Mouse (Mus musculus) urinary bladder, postnatal 10 days (tissue): Measurements from ENCODE around the gene Kif18a.

Source experiments
- DNase-seq: peaks from one replicate; pipeline ENCODE4 v3.0.0; 2022; ENCODE audit warnings: low spot score

Kif18a gene

DNA sequence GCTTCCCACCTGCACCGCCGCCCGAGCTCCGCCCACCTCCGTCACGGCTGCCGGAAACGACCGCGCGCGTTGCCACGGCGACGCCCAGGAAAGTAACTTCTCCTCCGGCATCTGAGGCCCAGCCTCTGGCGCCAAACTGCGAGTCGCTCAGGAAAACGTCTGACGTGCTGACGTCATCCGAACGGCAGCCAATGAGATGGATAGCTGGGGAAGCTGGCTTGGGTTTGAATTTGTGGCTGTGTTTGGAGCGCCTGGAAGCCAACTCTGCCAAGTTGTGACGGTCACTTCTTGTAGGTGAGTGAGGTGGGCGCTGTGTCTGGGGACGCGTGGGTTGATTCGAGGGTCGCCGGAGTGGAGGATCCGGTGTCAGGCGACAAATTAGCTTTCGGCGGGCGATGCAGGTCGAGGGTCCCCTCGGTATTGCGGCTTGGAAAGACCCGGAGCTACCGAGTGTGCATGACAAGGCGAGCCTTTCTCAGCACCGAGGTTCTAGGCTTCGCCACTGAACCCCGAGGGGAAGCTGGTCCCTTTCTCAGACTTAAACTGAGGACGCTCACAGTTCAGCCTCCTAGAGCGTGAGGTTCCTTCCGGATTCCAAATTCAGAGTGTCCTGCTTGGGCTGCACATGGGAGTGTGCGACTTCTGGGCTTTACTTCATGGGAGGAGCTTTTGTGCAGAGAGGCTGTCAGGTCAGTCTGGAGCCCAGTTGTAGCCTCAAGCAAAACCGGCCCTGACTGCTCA, at the start of gene Kif18a, which contains the start of gene Mettl15:
Gene Kif18a (plus strand): TSS at position 139 of the 741 bp plus-strand sequence.
Gene Mettl15 (minus strand): TSS at position 149 of the 741 bp plus-strand sequence.
- DNase-seq = peak; percentile 80

DNA sequence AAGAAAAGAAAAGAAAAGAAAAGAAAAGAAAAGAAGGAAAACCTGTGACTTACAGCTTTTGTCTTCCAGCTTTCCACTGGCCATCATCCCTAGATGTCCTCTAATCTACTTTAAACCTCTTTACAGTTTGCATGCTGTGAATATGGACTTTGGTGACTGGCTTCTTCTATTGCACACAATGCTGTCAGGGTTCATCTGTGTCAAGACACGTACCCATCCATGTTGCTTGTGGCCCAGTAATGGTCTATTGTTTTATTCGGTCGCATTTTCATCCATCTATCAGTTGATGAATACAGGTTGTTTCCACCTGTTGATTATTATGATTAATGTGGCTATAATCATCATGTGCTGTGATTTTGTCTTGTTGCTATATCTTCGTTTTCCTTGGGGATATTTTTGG, 46.7 kb upstream of the Kif18a start:
- DNase-seq = no peak

DNA sequence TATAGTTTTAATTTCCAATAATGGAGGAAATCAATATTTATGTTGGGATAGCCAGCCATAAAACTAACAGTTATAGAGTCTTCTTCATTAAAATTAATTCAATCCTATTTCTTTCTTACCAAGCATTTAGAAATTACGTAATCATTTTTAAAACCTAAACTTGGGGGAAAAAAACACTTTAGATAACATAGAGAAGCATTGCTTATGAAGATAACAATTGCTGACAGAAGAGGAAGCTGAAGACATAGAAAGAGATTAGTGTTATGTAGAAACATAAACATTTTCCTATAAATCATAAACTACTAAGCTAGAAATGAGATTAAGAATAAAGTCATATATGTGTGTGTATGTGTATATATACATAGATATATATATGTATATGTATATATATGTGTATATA, 44.8 kb upstream of the Kif18a start:
- no peak for DNase-seq

DNA sequence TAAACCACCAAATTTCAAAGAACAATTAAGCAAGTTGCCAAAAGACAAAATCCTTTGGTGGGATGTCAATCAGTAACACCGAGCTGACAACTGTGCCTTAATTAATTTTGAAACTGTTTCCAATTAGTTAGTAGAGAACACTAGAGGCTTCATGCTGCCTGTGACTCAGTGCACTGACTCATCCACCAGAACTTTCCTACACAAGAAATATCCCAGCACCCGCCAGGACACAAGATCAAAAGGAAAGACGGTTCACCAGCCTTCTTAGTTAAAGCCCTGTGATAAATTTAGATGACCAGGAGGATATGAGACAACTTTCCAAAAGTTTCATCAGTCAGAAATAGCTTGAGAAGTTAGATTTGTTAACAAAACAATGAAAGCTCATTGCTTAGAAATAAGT, 38.6 kb upstream of the Kif18a start:
- DNase-seq = no peak

DNA sequence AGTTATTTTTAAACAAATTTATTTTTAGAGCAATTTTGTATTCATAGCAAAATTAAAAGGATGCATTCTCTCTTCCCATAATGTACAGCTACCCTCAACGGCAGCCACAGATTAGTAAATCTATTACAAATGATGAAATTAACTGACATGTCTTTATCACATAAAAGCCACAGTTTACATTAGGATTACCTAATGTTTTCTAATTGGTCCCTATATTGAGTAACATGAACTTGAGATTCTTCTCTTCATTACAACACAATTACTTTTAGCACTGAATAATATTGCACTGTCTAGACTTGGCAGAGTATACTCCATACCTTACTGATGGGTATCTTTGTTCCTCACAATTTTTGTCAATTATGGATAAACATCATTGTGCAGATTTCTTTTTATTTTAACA, 17.8 kb upstream of the Kif18a start:
- no peak for DNase-seq

DNA sequence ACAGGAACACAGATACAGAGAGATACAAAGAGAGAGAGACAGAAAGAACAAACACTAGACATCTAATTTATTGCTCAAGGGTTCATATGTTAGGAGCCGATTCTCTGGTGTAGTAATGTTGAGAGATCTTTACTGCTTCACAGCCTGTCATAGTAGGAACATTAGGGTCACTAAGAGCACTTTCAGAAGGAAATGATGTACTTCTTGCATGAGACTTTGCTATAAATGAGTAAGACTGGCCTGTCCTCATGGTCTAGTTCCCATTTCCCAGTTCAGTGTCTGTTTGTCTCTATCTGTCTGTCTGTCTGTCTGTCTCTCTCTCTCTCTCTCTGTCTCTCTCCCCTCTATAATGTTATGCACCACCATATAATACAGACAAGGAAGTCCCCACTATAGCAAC, 7.4 kb upstream of the Kif18a start:
- no peak for DNase-seq

DNA sequence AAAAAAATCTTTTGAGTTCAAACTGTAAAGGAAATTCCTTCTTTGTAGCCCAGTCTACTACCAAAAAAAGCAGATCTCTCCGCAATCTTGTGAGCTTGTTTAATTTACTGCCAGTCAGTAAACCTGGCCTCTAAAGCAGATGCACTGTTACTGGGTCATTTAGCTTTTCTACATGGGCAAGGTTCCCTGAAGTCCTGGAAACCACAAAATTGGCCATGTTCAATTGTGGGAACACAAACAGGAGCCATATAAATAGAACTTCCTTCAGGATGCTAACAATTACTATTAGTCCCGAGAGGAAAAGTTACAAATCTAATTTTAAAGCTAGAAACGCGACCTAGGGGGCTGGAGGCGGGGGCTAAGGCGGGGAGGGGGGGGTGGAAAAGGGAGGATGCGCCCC, 2.9 kb upstream of the Kif18a start:
- DNase-seq = no peak

DNA sequence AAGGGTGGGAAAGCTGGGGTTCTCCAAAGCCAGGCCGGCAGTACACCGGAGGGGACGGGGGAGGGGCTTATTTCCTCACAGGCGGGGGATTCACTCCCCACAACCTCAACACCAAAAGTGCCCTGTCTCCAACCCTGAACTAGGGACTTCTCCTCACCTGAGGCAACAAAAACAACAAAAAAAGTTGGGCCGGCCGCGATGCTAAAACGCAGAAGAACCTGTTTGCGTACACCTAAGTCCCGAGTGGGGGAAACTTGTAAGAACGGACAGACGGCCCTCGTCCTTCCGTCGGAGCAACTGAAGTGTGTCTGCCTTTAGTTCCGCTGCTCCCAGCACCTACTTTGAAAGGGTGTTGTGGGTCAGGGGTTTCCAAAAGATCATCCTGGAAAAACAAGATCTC, 2.5 kb upstream of the Kif18a start:
- no peak for DNase-seq

DNA sequence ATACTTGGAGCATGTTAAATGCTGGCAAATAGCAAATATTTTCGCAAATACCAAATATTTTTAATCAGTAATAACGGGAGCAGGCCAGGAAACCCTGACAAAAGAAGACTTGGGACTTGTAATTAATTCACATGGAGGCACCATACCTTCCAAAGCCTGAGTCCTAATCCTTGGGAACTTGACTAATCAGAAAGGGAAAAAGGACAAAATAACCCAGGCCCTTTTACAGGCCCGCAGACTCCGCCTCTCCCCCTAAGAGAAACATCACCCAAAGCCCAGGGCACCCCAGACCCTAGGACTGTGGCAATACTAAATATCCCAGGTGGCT, 302 bp upstream of the Kif18a start:
- DNase-seq = no peak

DNA sequence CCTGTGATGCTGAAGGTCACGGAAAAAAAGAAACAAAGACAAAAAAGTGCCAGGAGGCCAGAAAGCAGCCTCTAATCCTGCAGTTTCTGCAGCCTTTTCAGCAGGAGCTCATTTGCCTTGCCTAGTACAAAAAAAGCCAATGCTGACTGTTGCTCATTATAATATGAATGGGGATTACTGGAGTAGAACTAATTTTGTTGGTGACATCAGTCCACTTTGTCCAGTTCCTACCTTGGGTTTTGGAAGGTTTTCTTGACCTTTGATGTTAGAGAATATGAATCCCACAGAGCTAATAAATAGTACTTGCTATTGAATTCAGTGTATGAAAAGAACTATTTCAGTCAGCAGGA, 778 bp downstream of the Kif18a start:
- no peak for DNase-seq

DNA sequence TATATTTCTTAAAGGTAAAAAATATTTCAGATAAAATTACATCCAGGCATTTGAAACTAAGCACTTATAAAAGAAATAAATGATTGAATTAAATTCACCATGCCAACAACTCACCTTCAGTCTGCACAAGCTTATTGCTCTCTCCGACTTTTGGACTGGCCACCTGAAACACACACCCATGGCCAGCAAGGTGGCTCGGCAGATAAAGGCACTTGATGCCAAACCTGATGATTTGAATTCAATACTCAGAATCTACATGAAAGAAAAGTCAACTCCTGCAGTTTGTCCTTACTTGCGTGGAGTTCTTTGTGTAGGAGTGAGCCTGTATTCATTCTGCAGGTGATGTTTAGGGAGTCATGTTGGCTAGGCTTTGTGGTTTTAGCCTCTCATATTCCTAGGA, 3.6 kb downstream of the Kif18a start:
- DNase-seq = no peak

DNA sequence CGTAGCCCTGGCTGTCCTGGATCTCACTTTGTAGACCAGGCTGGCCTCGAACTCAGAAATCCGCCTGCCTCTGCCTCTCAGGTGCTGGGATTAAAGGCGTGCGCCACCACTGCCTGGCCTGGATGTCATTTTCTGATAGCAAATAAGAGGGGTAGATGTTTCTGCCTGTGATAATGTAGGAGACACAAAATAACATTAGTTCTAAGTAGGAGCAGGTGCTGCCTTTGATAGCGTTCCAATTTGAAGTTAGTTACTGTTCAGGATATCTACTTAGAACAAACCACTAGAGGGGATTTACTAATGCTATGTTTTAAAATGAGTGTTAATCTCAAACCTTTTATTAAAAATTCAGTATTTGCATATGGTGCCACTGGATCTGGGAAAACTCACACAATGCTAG, 8.8 kb downstream of the Kif18a start:
- no peak for DNase-seq

DNA sequence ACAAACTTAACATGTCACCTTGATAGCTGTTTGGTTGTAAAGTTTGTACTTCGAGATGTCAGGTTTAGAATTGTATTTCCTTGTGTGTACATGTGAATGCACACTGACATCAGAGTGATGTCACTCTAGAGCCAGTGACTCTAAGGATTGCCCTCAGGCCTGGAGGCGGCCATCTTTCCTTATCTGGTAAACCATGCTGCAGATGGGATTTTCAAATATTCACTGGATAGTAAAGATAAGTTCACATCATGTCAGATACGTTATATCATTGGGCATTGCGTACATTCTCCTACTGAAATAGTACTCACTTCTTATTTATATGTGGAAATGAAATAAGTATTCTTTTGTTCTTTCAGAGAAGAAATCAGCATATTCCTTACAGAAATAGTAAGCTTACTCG, 15.7 kb downstream of the Kif18a start:
- no peak for DNase-seq

DNA sequence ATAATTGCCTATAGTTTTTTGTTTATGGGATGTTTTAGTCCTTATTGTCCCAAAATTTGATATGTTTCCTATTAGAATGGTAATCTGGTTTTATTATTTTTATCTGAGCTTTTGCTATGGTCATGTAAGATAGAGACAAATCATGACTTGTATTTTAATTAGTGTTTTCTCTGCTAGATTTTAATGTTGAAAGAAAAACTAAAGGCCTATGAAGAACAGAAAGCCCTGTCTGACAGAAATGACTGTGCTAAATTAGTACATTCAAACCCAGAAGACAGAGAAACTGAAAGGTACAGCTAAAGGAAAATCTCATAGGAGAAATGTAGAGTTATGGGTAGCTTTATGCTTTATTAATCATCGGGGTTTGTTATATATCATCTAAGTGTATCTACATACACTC, 17.6 kb downstream of the Kif18a start:
- no peak for DNase-seq

DNA sequence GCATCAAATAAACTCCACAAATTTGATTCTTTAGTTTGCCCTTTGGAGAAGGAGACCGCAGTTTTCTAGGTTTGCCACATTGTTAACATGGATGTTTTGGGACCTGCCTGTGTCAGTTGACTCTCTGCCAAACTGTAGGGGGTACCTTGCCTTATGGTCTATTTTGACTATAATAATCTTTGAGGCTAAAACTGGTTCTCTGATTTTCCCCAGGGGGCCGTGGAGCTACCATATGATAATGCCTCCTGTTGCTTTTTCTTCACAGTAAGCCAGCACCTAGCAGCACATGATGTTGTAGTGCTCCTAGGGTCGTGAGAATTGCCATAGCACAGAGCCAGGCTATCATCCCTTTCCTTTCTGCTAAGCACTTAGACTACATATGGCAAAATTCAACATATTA, 21.7 kb downstream of the Kif18a start:
- DNase-seq = no peak

DNA sequence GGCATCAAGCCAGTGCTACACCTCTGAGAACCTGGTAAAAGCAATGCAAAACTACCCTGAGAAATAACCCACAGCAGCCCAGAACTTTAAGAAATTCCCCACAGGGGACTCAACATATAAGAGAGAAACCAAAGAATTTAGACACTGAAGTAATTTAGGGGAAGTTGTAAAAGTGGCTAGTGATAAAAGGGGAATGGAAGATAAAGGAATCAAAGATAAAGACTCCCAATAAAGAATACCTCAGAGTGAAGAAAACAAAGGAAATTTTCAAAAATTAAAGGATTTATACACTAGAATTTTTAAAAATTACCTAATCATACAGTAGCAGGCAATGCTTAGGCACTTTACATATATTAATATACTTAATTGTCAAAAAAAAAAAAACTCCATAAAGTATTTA, 23.1 kb downstream of the Kif18a start:
- no peak for DNase-seq

DNA sequence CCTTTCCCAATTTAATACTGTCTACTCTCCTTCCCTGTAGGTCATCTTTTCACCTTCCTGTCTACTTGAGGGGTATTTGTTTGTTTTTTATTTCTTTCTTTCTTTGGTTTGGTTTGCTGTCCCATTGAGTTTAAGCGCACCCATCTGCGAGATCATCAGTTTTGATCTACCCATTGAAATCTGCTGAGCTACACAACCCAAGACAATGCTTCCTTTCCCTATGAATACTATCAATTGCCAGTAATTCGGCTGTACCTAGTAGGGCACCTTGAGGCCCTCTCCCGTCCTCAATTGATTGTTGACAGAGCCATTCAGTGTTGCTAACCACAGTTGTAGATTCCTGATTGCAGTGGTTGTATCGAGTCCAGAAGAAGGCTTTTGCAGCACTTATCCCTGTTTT, 30.8 kb downstream of the Kif18a start:
- DNase-seq = no peak

DNA sequence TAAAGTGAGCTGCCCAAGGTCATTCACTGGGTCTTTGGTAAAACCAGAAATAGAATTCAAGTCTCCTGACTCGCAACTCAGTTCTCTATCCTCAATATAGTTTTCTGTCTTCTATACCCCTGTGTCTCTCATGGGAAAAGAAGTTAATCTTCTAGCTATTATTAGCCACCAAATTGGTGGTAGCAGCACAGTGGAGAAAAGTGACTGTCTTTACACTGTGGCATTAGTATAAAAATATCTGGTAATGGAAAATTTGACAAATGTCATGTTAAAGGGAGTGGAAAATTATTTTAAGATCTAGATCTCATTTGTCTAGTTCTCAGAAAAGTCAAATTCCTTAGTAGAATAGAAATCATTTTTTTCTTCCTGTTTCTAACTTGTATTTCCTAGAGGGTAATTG, 51.3 kb downstream of the Kif18a start:
- DNase-seq = no peak

DNA sequence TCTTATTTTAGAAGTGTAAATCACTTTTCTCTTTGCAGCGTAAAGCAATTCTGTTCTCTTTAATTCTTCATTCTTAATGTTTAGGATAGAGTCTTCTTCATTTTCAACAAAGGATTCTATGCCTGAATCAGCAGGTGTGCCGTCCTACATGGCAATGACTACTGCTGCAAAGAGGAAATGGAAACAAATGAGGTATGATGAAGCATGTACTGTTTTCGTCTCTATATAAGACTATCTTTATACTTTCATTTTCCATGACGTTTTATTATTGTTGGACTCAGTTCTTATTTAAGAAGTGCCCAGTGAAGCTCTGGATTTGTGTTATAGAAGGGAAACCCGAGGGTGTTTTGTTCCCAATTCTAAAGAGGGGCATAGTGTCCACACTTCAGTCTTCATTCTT, 53.7 kb downstream of the Kif18a start:
- no peak for DNase-seq

DNA sequence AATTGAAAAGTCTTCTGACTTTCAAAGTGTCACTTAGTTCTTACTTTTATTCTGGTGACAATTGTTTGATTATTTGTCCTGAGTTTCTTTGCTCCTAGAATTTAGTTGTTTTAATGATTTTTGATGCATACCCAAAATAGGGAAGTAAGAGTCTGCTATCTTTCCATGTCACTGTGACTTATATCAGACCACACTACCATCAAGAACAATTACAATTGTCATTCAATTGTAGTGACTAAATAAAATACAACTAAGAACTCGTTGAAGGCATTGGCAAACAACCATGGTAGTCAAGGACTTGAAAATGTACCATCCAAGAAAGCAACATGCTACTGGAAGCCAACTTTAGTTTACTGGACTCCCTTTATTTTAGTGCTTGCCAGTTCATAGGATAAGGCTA, 55.2 kb downstream of the Kif18a start:
- DNase-seq = no peak

DNA sequence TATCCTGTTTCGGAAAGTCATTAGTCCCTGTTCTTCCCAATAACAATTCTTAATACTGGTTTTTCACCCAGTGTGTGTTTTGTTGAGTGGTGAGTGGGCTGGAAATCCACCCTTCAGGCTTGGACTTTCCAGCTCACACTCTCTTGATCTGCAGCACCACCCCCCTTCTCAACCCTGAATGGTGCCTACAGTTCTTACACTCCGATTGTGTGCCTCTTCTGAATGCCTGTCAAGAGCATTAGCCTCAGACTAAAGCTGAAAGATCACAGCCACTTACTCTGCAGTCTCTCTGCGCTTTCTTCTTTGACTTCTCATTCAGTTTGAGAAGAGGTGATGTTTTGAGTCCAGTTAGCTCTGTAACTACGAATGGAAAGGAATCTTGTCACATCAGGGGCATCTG, 64.8 kb downstream of the Kif18a start:
- DNase-seq = no peak

DNA sequence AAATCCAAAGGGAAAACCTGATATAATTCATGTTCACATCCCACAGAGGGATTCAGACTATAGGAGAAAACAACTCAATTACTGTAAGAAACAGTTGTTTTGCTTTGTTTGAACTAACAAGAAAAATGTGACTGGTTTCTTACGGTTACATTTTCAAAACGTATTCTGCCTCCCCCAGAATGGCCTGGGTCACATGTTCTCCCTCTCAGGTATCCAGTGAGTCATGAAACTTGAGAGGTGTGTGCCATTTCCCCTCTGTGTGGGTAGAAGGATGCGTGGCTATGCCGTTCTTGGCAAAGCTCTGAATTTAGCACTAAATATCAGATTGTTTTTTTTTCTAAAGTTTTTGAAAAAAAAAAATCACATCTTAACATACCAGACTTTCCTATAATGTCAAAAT, 68.2 kb downstream of the Kif18a start:
- DNase-seq = no peak

DNA sequence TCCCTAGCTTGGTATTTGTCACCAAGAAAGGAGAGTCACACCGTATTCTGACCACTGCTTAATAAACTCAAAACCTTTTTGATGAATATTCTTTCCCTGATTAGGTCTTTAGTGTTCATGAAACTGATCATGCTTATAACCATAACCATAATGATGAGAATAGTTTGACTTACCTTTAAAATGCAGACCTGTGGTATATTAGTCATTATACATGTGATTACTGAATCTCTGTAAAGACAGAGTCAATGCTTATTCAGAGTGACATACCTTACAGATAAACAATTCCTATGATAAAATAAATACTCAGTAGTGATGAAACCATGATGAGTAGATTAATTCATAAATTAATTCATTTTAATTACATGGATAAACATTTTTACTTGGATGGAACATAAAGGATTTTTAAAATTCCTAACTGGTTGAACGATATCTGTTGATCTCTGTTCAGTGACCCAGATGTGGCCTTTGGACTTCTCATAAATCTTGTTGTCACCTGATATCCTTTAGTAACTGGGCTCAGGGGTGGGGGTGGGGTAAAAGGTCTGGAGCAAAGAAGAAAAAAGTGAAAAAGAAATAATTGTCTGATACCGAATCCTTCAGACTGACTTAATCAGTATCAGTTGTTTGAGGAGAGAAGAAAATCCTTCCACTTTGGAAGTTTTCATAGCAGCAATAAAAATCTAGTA, 78.1 kb downstream of the Kif18a start:
- no peak for DNase-seq

DNA sequence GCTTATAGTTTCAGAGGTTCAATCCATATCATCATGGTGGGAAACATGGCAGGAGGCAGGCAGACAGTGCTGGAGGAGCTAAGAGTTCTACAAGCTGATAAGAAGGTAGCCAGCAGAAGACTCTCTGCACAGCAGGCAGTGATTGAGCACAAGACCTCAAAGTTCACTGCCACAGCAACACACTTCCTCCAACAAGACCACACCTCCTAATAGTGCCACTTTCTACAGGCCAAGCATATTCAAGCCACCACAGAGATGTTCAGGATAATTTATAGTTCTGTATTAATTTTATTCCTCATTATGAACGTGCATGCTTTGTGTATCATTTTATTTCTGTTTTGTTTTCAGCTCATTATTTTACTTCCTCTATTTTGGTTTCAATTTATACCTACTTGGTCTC, 85.4 kb downstream of the Kif18a start:
- no peak for DNase-seq
